Mouse (Mus musculus) testis, adult 2 months (tissue): Measurements from ENCODE around the gene Araf.

ENCODE experiments used
- CTCF ChIP-seq: fragments of 200-500 bp; IDR thresholded peaks from 2 replicates; pipeline ENCODE4 v1.5.1; 2012; ENCODE audit warnings: low read depth, mild to moderate bottlenecking, inconsistent platforms, low read length, moderate library complexity; ENCODE audit not compliant: control insufficient read depth, insufficient read depth, insufficient replicate concordance
- POLR2A ChIP-seq: fragments of 200-500 bp; IDR thresholded peaks from 2 replicates; pipeline ENCODE4 v1.6.1; 2012; ENCODE audit warnings: low read depth, mild to moderate bottlenecking, inconsistent platforms, low read length, moderate library complexity; ENCODE audit not compliant: control insufficient read depth

GRCm38 (mm10) chrX:20875241-20875640 is 77.6 kb downstream of the Araf start:
- TF ChIP-seq CTCF: no peak
- TF ChIP-seq POLR2A: no peak
